Mouse (Mus musculus): ENCODE measurements around the gene Trim7. TPM values are rescaled to one million over a fixed set of nuclear protein-coding genes. Genes with fewer than 3 reads are reported as not detected.
"Not testable (repeated sequence)": the region's sequence is repeated elsewhere in the genome, so short reads cannot be mapped to it uniquely, and the experiment has no call there.

Gene Trim7
- total RNA-seq, 2 experiments from 2014 or later: 25.9 to 51.8 TPM

DNA sequence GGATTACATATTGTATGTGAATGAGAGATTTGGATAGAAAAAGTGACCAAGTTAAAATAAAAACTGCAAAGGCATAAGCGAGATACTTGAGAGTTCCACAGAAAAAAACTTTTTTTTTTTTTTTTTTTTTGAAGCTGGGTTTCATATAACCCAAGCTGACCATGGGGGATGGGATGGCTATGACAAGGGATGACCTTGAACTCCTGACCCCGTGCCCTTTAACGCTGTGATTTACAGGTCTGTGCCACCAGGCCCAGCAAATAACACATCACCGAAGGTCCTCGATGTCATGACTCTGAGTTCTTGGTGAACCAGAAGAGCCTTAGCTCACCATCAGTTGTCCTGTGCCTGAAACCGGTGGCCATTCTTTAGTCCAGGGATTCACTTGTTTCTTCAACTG is 10.0 kb downstream of the Trim7 start:
- DNase-seq: no peak
- Histone ChIP-seq H3K4me3 (no peak overlapping the region), H3K27ac (peak overlapping the region; percentile 98)
- intact Hi-C loops (cut with DNase I): no loop called here
- no peak for TF ChIP-seq CTCF (IDR thresholded peaks at IDR 0.05)

DNA sequence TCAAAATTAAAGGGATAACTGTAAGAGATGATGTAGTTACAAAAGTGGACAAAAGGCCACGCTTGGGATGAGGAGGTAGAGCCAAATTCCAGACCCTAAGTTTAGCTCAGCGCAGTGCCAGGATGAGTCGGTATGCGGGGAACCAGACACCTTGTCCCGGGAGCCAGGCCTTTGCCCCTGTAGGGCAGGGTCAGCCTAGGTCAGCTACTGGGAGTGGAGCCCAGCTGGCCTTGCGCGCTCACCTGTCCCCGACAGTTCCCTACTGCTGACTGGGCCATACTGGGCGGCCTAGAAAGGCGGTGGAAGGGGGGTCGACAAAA is 11.0 kb downstream of the Trim7 start:
- intact Hi-C loops (cut with DNase I): no loop called here
- peak; percentile 94 for DNase-seq
- Histone ChIP-seq H3K27ac (peak overlapping the region; percentile 98), H3K4me3 (peak overlapping the region; percentile 96)
- no peak for TF ChIP-seq CTCF (IDR thresholded peaks at IDR 0.05)

DNA sequence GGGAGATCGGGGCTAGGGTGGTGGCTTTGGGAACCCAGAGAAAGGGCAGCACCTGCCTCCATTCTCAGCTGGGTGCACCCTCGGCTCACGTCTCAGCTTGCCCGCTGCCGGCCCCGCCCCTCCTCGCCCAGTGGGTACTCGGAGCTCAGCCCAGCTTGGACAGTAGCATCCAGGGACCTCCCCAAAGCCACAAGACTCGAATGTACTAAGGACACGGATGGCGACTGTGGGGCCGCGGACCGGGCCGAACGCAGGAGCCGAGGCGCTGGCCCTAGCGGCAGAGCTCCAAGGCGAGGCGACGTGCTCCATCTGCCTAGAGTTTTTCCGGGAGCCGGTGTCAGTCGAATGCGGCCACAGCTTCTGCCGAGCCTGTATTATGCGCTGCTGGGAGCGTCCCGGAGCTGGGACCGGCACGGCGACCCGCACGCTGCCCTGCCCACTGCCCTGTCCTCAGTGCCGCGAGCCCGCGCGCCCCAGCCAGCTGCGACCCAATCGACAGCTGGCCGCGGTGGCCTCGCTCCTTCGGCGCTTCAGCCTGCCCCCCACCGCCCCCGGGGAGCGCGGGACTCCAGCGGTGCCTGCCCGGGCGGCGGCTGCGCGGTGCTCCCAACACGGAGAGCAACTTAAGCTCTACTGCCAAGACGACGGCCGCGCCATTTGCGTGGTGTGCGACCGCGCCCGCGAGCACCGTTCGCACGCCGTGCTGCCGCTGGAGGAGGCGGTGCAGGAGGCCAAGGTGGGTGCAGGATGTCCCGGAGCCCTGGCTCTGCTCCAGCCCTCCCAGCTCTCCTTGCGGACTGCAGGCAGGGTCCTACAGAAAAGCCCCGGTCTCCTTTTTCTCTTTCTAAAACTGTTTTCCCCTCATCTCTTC is 11.6 kb downstream of the Trim7 start:
- H3K4me3 ChIP-seq: peak overlapping the region; percentile 96
- intact Hi-C loops (cut with DNase I): loop anchor here (2.0 kb wide), 1 partner anchor 15 kb away; no protein-coding TSS in a partner anchor
- peak overlapping the region; percentile 98 for H3K27ac ChIP-seq
- TF ChIP-seq CTCF (IDR thresholded peaks at IDR 0.05): no peak
- peak; percentile 88 for DNase-seq

DNA sequence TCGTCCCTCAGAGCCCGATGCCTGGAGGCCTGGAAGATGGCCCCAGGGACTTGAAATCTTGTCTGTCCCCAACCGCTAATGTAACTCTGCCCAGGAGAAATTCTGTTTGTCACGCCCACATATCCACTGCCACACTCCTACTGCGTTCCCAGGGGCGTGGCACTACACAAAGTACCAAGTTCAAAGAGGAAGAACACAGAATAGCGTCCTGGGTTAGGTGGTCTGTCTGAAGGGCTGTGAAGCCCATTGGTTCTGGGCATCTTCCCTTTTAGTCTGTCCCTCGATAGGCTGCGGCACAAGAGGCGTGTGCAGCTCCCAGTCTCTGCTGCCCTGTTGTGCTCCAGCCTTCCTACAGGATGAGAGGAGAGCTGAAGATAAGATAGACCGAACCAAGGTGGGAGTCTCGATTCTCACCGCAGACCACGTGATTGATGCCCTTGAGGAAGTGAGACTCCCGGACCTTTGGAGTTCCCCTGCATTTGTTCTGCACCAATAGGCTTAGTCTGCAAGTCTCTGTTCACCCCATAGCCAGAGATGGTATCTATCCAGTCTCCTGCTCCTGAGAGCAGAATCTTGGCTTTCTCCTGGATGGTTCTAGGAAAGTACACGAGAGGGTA is 12.3 kb downstream of the Trim7 start:
- DNase-seq: no peak
- peak overlapping the region; percentile 98 for H3K27ac ChIP-seq
- intact Hi-C loops (cut with DNase I): loop anchor here (2.0 kb wide), 1 partner anchor 15 kb away; no protein-coding TSS in a partner anchor

DNA sequence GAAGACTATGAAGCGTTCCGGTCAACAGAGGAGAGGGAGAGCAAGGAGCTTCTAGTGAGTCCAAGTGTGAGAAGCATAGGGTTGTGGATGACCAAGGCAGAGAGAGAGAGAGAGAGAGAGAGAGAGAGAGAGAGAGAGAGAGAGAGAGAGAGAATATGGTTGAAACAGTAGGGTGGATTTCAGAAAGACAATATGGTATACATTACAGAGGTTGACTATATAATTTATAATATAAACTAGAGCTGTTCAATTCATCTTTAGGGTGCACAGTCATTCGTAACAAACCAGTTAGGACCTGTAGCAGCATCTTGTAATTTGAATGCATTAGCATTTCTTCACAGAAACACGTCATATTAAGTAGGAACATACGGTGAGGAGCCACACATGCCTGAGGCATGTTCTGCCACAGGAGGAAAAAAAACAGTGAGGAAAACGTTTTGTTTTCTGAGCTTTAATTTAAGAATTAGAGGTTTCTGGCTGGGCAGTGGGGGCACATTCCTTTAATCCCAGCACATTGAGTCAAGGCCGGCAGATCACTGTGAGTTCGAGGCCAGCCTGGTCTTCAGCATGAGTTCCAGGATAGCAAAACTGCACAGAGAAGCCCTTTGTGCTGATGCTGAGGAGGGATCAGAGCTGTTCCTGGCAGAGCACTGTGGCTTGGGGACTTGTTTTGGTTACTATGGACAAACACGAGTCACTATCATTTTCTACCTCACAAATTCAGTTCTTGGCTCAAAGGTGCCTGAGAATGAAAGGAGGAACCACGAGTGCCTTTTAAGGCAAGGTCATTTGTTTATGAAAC is 13.1 kb downstream of the Trim7 start:
- DNase-seq: no peak
- no peak for TF ChIP-seq CTCF (IDR thresholded peaks at IDR 0.05)
- Histone ChIP-seq H3K27ac (peak overlapping the region; percentile 98), H3K4me3 (peak overlapping the region; percentile 96)
- intact Hi-C loops (cut with DNase I): loop anchor here (2.0 kb wide), 1 partner anchor 14 kb away; no protein-coding TSS in a partner anchor

More for the DNA sequence above, 12.3 kb downstream of the Trim7 start:
- no peak for TF ChIP-seq CTCF (IDR thresholded peaks at IDR 0.05)
- peak overlapping the region; percentile 96 for H3K4me3 ChIP-seq

DNA sequence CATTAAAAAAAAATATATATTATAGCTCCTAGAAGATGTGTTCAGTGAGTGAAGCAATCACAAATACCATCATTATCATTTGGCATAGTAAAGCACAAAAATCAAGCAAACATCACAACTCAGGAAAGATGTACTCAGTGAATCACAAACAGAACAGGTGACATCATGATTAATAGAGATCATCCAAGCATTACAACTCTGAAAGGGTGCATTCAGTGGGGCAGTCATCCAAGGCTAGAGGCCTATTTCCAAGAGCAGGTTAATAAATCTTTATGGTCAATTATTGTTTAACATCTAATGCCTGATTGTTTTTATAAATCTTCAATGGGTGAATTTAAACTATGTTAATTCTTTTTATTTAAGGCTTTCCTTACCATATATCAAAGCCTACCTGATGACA is 14.9 kb downstream of the Trim7 start:
- DNase-seq: no peak
- no peak overlapping the region for H3K4me3 ChIP-seq
- no peak for TF ChIP-seq CTCF (IDR thresholded peaks at IDR 0.05)
- H3K27ac ChIP-seq: no peak overlapping the region
- intact Hi-C loops (cut with DNase I): no loop called here

DNA sequence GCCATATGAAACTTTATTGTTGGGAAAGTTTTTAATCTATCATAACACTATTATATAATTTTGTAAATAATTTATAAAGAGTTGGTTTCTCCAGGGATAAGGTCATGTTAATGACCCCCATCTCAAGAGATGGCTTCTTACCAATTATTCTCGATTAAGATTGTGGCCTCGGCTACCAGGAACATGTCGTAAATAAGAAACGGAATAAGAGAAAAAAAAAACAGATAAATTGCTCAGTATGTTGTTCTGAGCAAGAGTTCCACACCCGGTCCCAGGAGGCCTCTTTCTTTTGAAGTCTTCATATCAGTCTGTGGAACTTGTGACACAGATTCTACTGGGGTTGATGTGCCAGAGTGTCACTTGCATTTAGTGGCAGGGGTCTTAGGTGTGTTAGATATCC is 15.3 kb downstream of the Trim7 start:
- 0 out of 2 replicates have a peak overlapping the region, but pooled peaks have one; percentile 1 for H3K27ac ChIP-seq
- intact Hi-C loops (cut with DNase I): no loop called here
- no peak for DNase-seq

DNA sequence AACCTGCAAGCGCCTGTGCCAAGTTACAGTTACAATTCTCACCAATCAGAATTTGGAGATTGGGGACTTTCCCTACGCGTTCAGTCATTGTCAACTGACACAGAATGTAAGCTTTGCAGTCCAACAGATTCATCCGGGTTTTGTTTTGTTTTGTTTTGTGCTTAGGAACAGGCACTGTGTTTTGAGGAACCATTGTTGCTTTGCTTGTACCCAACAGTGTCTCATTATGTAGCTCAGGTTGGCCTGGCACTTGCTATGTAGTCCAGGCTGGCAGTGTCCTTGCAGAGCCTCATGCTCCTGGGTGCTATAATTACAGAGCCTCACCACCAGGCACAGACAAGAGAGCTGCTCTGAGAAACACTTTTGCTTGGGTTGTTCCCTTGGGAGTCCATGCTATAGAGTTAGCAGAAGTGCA is 16.4 kb downstream of the Trim7 start:
- H3K4me3 ChIP-seq: no peak overlapping the region
- H3K27ac ChIP-seq: peak overlapping the region; percentile 35; the same call in 1 of the 2 replicates
- TF ChIP-seq CTCF (IDR thresholded peaks at IDR 0.05): no peak
- DNase-seq: no peak
- intact Hi-C loops (cut with DNase I): no loop called here

More for the DNA sequence above, 15.3 kb downstream of the Trim7 start:
- no peak overlapping the region for H3K4me3 ChIP-seq
- no peak for TF ChIP-seq CTCF (IDR thresholded peaks at IDR 0.05)

DNA sequence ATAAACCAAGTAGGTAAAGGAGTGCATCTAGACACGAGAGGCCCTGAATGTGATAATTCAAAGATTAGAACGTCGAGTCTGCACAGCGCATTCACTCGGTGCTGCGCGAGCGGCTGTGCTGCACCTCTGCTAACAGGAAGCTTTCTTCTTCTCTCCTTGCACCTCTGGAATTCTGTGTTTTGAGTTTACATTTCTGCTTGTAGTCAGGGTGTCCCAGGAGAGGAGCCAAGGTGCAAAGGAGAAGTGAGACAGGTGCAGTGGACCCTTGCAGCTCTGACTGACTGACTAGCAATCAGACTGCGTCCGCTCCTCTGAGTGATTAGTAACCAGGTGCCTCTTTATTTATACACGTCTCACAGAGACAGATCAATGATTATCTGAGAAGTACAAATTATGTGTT is 17.3 kb downstream of the Trim7 start:
- TF ChIP-seq CTCF (IDR thresholded peaks at IDR 0.05): no peak
- intact Hi-C loops (cut with DNase I): no loop called here

DNA sequence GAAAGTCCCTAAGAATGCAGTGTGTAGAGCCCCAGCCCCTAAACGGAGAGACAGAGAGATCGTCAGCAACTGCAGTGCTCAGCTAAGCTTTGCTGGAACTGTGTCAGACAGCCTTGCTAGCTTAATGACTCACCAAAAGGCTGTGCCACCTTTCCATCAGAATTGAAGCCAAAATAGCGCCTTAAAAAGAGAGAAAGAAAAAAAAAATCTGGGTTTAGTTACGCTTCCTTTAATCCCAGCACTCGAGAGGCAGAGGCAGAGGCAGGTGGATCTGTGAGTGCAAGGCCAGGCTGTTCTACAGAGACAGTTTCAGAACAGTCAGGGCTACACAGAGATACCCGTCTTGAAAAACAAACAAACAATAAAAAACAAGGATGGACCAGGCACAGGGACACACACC is 18.4 kb downstream of the Trim7 start:
- peak overlapping the region; percentile 30 for H3K4me3 ChIP-seq
- peak overlapping the region; percentile 76 for H3K27ac ChIP-seq
- DNase-seq: peak; percentile 29
- no peak for TF ChIP-seq CTCF (IDR thresholded peaks at IDR 0.05)
- intact Hi-C loops (cut with DNase I): no loop called here

More for the DNA sequence above, 17.3 kb downstream of the Trim7 start:
- H3K27ac ChIP-seq: peak overlapping the region; percentile 35; the same call in 1 of the 2 replicates
- no peak overlapping the region for H3K4me3 ChIP-seq
- no peak for DNase-seq

DNA sequence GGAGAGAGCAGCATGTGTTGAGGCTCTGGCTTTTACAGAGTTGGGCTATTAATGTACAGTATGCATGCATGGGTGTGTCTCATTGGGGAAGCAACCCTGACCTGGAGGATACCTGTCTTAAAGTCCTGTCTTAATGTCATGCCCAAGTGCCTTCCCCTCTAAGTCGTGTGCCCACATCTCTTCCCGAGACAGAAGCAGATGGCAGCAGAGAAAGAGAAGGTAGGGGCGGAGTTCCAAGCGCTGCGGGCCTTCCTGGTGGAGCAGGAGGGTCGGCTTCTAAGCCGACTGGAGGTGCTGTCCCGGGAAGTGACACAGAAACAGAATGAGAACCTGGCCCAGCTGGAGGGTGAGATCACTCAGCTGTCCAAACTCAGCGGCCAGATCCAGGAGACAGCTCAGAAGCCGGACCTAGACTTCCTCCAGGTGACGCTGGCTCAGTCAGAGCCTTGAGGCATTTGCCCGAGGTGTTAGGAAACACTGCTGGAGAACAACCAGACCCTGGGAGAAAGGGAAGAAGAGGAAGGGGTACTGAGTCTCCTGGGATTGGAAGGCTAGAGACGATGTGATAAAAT is 19.4 kb downstream of the Trim7 start:
- TF ChIP-seq CTCF (IDR thresholded peaks at IDR 0.05): no peak
- Histone ChIP-seq H3K4me3 (peak overlapping the region; percentile 29), H3K27ac (peak overlapping the region; percentile 76)
- peak; percentile 66 for DNase-seq
- intact Hi-C loops (cut with DNase I): no loop called here

DNA sequence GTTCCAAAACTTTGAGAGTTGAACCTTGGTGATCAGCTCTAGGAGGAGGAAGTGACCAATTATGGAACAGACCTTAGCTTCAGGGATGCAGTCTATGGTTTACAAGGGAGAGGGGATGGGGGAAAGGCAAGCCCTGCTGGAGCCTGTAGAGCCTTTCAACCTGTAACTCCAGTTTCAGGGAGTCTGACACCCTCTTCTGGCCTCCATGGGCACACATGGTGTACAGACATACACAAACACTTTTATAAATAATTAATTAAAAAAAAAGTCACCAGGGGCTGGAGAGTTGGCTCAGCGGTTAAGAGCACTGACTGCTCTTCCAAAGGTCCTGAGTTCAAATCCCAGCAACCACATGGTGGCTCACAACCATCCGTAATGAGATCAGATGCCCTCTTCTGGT is 20.4 kb downstream of the Trim7 start:
- H3K4me3 ChIP-seq; DNase-seq; intact Hi-C loops (cut with DNase I); H3K27ac ChIP-seq: not testable (repeated sequence)

All from gastrocnemius, adult 2 months (tissue).